Mouse (Mus musculus) stomach, postnatal 0 days (tissue): ENCODE data around the gene Irf2bp2.

Experiments used
- CTCF ChIP-seq: IDR thresholded peaks from 2 replicates; pipeline ENCODE4 v1.5.1; 2016; ENCODE audit warnings: antibody characterized with exemption, low read depth, mild to moderate bottlenecking, moderate library complexity
- EP300 ChIP-seq: optimal IDR thresholded peaks from 2 replicates; pipeline ENCODE3; 2016; ENCODE audit warnings: antibody characterized with exemption

- TF ChIP-seq CTCF: no peak
- TF ChIP-seq EP300: no peak
Measured at GRCm38 (mm10) chr8:126542090-126542689, 51.6 kb downstream of the Irf2bp2 start.
